Mouse (Mus musculus) MEL (cell line): ENCODE data around the gene Vps8. TPM values are rescaled to one million over a fixed set of nuclear protein-coding genes. Genes with fewer than 3 reads are reported as not detected.
A peak's percentile ranks its signal among the peaks of the same experiment; 100 is the strongest.

Source experiments
- DNase-seq: peaks from one replicate; pipeline ENCODE4 v3.0.0; 2011; ENCODE audit warnings: low read depth, low spot score
- H3K27ac ChIP-seq: 2 replicates; pipeline ENCODE4 v1.5.1; 2012; ENCODE audit warnings: low read depth, mild to moderate bottlenecking, control low read depth, low read length, moderate library complexity; ENCODE audit not compliant: control insufficient read depth
- H3K27me3 ChIP-seq, 2 experiments: fragments of 150-350 bp in 1 of 2; sonication (generic) in 1 of 2; 2 replicates each; pipeline ENCODE4 v1.6.1; 2012; ENCODE audit warnings: low read length in 2 of 2, mild to moderate bottlenecking in 2 of 2, improper control_type of control experiment in 1 of 2, moderate library complexity in 1 of 2; ENCODE audit not compliant: insufficient read depth in 2 of 2, control insufficient read depth in 1 of 2
- H3K36me3 ChIP-seq, 2 experiments: 2 replicates each; pipeline ENCODE4 v1.6.1; 2012 to 2014; ENCODE audit warnings: low read length in 2 of 2, improper control_type of control experiment in 1 of 2, inconsistent platforms in 1 of 2, mild to moderate bottlenecking in 1 of 2; ENCODE audit not compliant: insufficient read depth in 2 of 2, control insufficient read depth in 1 of 2
- H3K4me1 ChIP-seq, 2 experiments: fragments of 150-350 bp in 1 of 2; sonication (generic) in 1 of 2; 2 replicates each; pipeline ENCODE4 v1.6.1; 2012; ENCODE audit warnings: low read length in 2 of 2, improper control_type of control experiment in 1 of 2, mild to moderate bottlenecking in 1 of 2; ENCODE audit not compliant: insufficient read depth in 2 of 2, control insufficient read depth in 1 of 2
- H3K4me3 ChIP-seq, 2 experiments: fragments of 150-350 bp in 1 of 2; sonication (generic) in 1 of 2; 2 replicates each; pipeline ENCODE4 v1.5.1; 2012; ENCODE audit warnings: low read depth in 2 of 2, low read length in 2 of 2, mild to moderate bottlenecking in 2 of 2, moderate library complexity in 2 of 2, control low read depth in 1 of 2, improper control_type of control experiment in 1 of 2; ENCODE audit not compliant: control insufficient read depth in 1 of 2, insufficient read depth in 1 of 2
- H3K79me2 ChIP-seq: 2 replicates; pipeline ENCODE4 v1.6.1; 2012; ENCODE audit warnings: mild to moderate bottlenecking, low read length, moderate library complexity; ENCODE audit not compliant: control insufficient read depth, poor library complexity, insufficient read depth
- H3K9ac ChIP-seq: 2 replicates; pipeline ENCODE4 v1.6.1; 2012; ENCODE audit warnings: low read depth, mild to moderate bottlenecking, control low read depth, low read length, moderate library complexity; ENCODE audit not compliant: control insufficient read depth, poor library complexity, severe bottlenecking
- H3K9me3 ChIP-seq: fragments of 150-350 bp; sonication (generic); replicated peaks from 2 replicates; pipeline ENCODE4 v1.6.1; 2012; ENCODE audit warnings: mild to moderate bottlenecking, low read length, improper control_type of control experiment, moderate library complexity; ENCODE audit not compliant: insufficient read depth
- CHD2 ChIP-seq: IDR thresholded peaks from 2 replicates; pipeline ENCODE4 v1.6.1; 2011; ENCODE audit warnings: low read length, improper control_type of control experiment
- CTCF ChIP-seq, 3 experiments: IDR thresholded peaks in 2 of 3; conservative IDR thresholded peaks in 1 of 3; 2 replicates each; pipeline ENCODE4 v1.5.1; 2011 to 2012; ENCODE audit warnings: low read length in 3 of 3, low read depth in 2 of 3, mild to moderate bottlenecking in 2 of 3, improper control_type of control experiment in 1 of 3, inconsistent platforms in 1 of 3, mixed read lengths in 1 of 3, moderate library complexity in 1 of 3; ENCODE audit not compliant: control insufficient read depth in 1 of 3, insufficient read depth in 1 of 3, poor library complexity in 1 of 3, severe bottlenecking in 1 of 3
- E2F4 ChIP-seq: IDR thresholded peaks from 2 replicates; pipeline ENCODE4 v1.6.1; 2011; ENCODE audit warnings: low read depth, low read length, improper control_type of control experiment, borderline replicate concordance
- ELF1 ChIP-seq: IDR thresholded peaks from 2 replicates; pipeline ENCODE4 v1.6.1; 2014; ENCODE audit warnings: low read depth, mild to moderate bottlenecking, inconsistent platforms, low read length, improper control_type of control experiment, moderate library complexity
- EP300 ChIP-seq, 2 experiments: IDR thresholded peaks; 2 replicates each; pipeline ENCODE4 v1.6.1; 2011; ENCODE audit warnings: improper control_type of control experiment in 2 of 2, low read length in 2 of 2, low read depth in 1 of 2, mild to moderate bottlenecking in 1 of 2
- GABPA ChIP-seq: IDR thresholded peaks from 2 replicates; pipeline ENCODE4 v1.6.1; 2012; ENCODE audit warnings: low read depth, mild to moderate bottlenecking, inconsistent platforms, low read length, improper control_type of control experiment, moderate library complexity
- GATA1 ChIP-seq: IDR thresholded peaks from 2 replicates; pipeline ENCODE4 v1.6.1; 2011; ENCODE audit warnings: low read depth, low read length, improper control_type of control experiment
- HCFC1 ChIP-seq: IDR thresholded peaks from 2 replicates; pipeline ENCODE4 v1.6.1; 2012; ENCODE audit warnings: low read depth, mild to moderate bottlenecking, inconsistent platforms, low read length, improper control_type of control experiment, moderate library complexity
- JUND ChIP-seq: IDR thresholded peaks from 2 replicates; pipeline ENCODE4 v1.6.1; 2011; ENCODE audit warnings: low read depth, mild to moderate bottlenecking, improper control_type of control experiment, low read length
- KAT2A ChIP-seq: conservative IDR thresholded peaks from 2 replicates; pipeline ENCODE4 v1.6.1; 2012; ENCODE audit warnings: low read depth, low read length, improper control_type of control experiment, inconsistent platforms
- MAX ChIP-seq: IDR thresholded peaks from 2 replicates; pipeline ENCODE4 v1.6.1; 2011; ENCODE audit warnings: low read length, improper control_type of control experiment
- MAZ ChIP-seq: IDR thresholded peaks from 2 replicates; pipeline ENCODE4 v1.6.1; 2012; ENCODE audit warnings: low read depth, mild to moderate bottlenecking, inconsistent platforms, low read length, improper control_type of control experiment
- MEF2A ChIP-seq: IDR thresholded peaks from 2 replicates; pipeline ENCODE4 v1.6.1; 2014; ENCODE audit warnings: low read depth, mild to moderate bottlenecking, inconsistent platforms, low read length, improper control_type of control experiment; ENCODE audit not compliant: poor library complexity, insufficient replicate concordance, severe bottlenecking; ENCODE audit errors: extremely low read depth
- MXI1 ChIP-seq: IDR thresholded peaks from 2 replicates; pipeline ENCODE4 v1.6.1; 2011; ENCODE audit warnings: mild to moderate bottlenecking, low read depth, low read length, improper control_type of control experiment
- MYB ChIP-seq: IDR thresholded peaks from 2 replicates; pipeline ENCODE4 v1.6.1; 2011; ENCODE audit warnings: mild to moderate bottlenecking, low read depth, low read length, improper control_type of control experiment
- NELFE ChIP-seq: IDR thresholded peaks from 2 replicates; pipeline ENCODE4 v1.6.1; 2011; ENCODE audit warnings: low read depth, low read length, improper control_type of control experiment
- NRF1 ChIP-seq: IDR thresholded peaks from 2 replicates; pipeline ENCODE4 v1.6.1; 2014; ENCODE audit warnings: low read depth, mild to moderate bottlenecking, inconsistent platforms, low read length, improper control_type of control experiment, moderate library complexity; ENCODE audit not compliant: poor library complexity, insufficient read depth, severe bottlenecking
- POLR2AphosphoS2 ChIP-seq: IDR thresholded peaks from 2 replicates; pipeline ENCODE4 v1.6.1; 2011; ENCODE audit warnings: low read length, improper control_type of control experiment
- RAD21 ChIP-seq: IDR thresholded peaks from 2 replicates; pipeline ENCODE4 v1.6.1; 2011; ENCODE audit warnings: mild to moderate bottlenecking, low read depth, low read length, improper control_type of control experiment
- SIN3A ChIP-seq: IDR thresholded peaks from 2 replicates; pipeline ENCODE4 v1.6.1; 2012; ENCODE audit warnings: low read length, improper control_type of control experiment, inconsistent platforms
- SMC3 ChIP-seq: IDR thresholded peaks from 2 replicates; pipeline ENCODE4 v1.6.1; 2011; ENCODE audit warnings: low read depth, low read length, improper control_type of control experiment
- TBP ChIP-seq: IDR thresholded peaks from 2 replicates; pipeline ENCODE4 v1.8.0; 2011; ENCODE audit warnings: low read depth, low read length, improper control_type of control experiment
- TCF12 ChIP-seq: IDR thresholded peaks from 2 replicates; pipeline ENCODE4 v1.6.1; 2014; ENCODE audit warnings: low read depth, mild to moderate bottlenecking, inconsistent platforms, low read length, improper control_type of control experiment, moderate library complexity
- UBTF ChIP-seq: IDR thresholded peaks from 2 replicates; pipeline ENCODE4 v1.6.1; 2012; ENCODE audit warnings: low read depth, mild to moderate bottlenecking, inconsistent platforms, low read length, improper control_type of control experiment, moderate library complexity, borderline replicate concordance; ENCODE audit not compliant: insufficient read depth
- USF1 ChIP-seq: IDR thresholded peaks from 2 replicates; pipeline ENCODE4 v1.6.1; 2014; ENCODE audit warnings: low read depth, mild to moderate bottlenecking, inconsistent platforms, low read length, improper control_type of control experiment, moderate library complexity
- USF2 ChIP-seq, 2 experiments: IDR thresholded peaks; 2 replicates each; pipeline ENCODE4 v1.6.1; 2011 to 2012; ENCODE audit warnings: improper control_type of control experiment in 2 of 2, low read length in 2 of 2, borderline replicate concordance in 1 of 2, inconsistent platforms in 1 of 2, low read depth in 1 of 2, mild to moderate bottlenecking in 1 of 2; ENCODE audit not compliant: insufficient read depth in 1 of 2
- ZMIZ1 ChIP-seq: IDR thresholded peaks from 2 replicates; pipeline ENCODE4 v1.6.1; 2012; ENCODE audit warnings: low read depth, mild to moderate bottlenecking, inconsistent platforms, low read length, improper control_type of control experiment, moderate library complexity
- ZNF384 ChIP-seq: IDR thresholded peaks from 2 replicates; pipeline ENCODE4 v1.6.1; 2012; ENCODE audit warnings: low read depth, mild to moderate bottlenecking, inconsistent platforms, low read length, improper control_type of control experiment
- polyA plus RNA-seq, 2 experiments: library from polyadenylated mRNA; stranded (reverse) in 1 of 2; unstranded in 1 of 2; fragments of >175 nt in 1 of 2; fragments of >200 nt in 1 of 2; gene quantifications; 2 replicates each; pipeline versions ENCODE4 v1.2.1 to v1.2.4; 2012; ENCODE audit warnings: low replicate concordance in 2 of 2, low read depth in 1 of 2; ENCODE audit not compliant: insufficient read length in 2 of 2, insufficient read depth in 1 of 2, missing spikeins in 1 of 2
- total RNA-seq: library from RNA; depleted of rRNA; stranded (reverse); fragments of 300-350 nt; gene quantifications from 2 replicates; pipeline ENCODE4 v1.2.3, GENCODE M21; 2012

Vps8 gene
- total and polyA plus RNA-seq, 3 experiments, result 10.5 to 14.0 TPM; not detected in 1

DNA sequence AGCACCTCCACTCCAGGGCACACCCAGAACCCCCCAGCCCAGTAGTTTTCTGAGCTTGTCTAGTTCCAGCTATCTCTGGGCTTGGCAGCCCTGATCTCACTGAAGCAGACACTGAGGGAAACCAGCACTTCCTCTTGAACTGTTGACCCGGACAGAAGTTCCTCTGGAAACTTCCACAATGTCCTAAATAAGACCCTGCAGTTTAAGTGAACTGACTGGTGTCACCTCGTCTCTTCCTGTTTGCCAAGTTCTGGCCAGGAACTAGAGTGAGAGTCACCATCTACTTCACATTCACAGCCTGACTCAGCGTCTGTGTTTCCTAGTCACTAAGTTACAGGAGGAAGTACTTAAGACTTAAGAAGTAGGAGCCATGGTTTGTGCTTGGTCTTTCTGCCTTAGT lies 219.0 kb downstream of the Vps8 start (continued):
- TF ChIP-seq E2F4 (no peak), GABPA (no peak), USF2 (IDR thresholded peaks at IDR 0.05; ENCODE audit: borderline replicate concordance in 1 of 2, insufficient read depth in 1 of 2, low read depth in 1 of 2, low read length in 2 of 2) (no peak), USF1 (no peak), NRF1 (no peak), NELFE (no peak), ELF1 (peak; percentile 43), MXI1 (0 out of 2 replicates have a peak, but pooled peaks have one; percentile 12), MYB (no peak), MEF2A (no peak), JUND (no peak), CTCF (IDR thresholded peaks at IDR 0.05 in 2 of 3, conservative IDR thresholded peaks at IDR 0.05 in 1 of 3; ENCODE audit: control insufficient read depth in 1 of 3, insufficient read depth in 1 of 3, low read depth in 2 of 3, low read length in 3 of 3, poor library complexity in 1 of 3, severe bottlenecking in 1 of 3) (no peak), UBTF (no peak), TCF12 (peak; percentile 60; the same call in 1 of the 2 replicates), EP300 (IDR thresholded peaks at IDR 0.05; ENCODE audit: low read depth in 1 of 2, low read length in 2 of 2) (peak; percentile 75 to 79), RAD21 (no peak)

DNA sequence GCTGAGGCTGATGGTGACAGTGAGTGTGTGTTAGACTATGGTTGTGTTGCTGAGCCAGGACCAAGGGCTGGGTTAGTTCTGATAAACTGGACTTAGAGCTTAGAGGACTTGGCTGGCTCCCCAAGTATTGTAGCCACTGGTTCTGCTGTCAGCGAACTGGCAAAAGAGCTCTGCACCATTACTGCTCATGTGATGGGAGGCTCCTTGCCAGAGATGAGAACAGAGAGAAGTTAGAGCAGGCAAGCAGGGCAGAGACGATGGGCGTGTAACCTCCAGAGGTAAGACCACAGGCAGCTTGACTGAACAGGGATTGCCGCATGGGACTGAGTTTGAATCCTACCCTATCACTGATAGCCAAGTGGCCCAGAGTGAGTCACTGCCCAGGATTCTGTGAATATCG lies 220.0 kb downstream of the Vps8 start:
- DNase-seq, result no peak
- TF ChIP-seq GATA1 (no peak), MXI1 (no peak), MAZ (no peak), SMC3 (no peak)
- Histone ChIP-seq H3K36me3 (peaks cover 0 to 11% of the 10 kb centered on the region in 2 experiments; a peak in 2 of 4 replicates), H3K27me3 (no peaks in the 10 kb centered on the region), H3K79me2 (no peaks in the 10 kb centered on the region), H3K4me3 (no peak overlapping the region), H3K27ac (no peak overlapping the region), H3K4me1 (peaks cover 9 to 24% of the 10 kb centered on the region in 2 experiments), H3K9ac (no peak overlapping the region), H3K9me3 (no peaks in the 10 kb centered on the region)

DNA sequence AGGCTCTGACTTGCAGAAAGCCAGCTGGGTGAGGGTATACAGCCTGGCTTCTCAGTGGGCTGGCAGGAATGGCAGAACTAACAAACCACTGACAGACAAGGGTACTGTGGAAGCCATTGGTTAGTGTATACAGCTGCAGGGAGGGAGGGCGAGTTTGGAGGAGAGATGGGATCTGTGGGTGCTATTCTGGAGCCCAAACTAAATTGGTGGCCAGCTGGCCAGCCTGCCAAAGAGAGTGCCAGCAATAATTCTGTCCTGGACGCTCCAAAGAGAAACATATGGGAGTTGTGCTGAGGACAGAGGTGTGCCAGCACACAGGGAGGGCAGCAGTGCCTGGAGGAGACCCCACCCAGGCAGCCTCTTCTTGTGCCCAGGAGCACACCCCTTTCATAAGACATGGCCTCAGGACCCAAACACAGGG lies 220.7 kb downstream of the Vps8 start:
- Histone ChIP-seq H3K79me2 (no peaks in the 10 kb centered on the region), H3K36me3 (peaks cover 0 to 15% of the 10 kb centered on the region in 2 experiments; a peak in 2 of 4 replicates), H3K9me3 (no peaks in the 10 kb centered on the region), H3K4me3 (no peak overlapping the region), H3K27ac (no peak overlapping the region), H3K4me1 (peaks cover 15 to 27% of the 10 kb centered on the region in 2 experiments), H3K27me3 (no peaks in the 10 kb centered on the region), H3K9ac (no peak overlapping the region)
- TF ChIP-seq HCFC1 (no peak), ZNF384 (no peak), SIN3A (no peak), MAX (no peak), JUND (no peak), POLR2AphosphoS2 (no peak), ELF1 (no peak), KAT2A (no peak), GABPA (no peak), NELFE (no peak), ZMIZ1 (no peak), SMC3 (no peak), TBP (no peak), RAD21 (no peak), CHD2 (no peak)
- DNase-seq, result no peak
